Mouse (Mus musculus) heart, adult 18-20 months (tissue): ENCODE results near the gene Tmem170. TPM values are rescaled to one million over a fixed set of nuclear protein-coding genes. Genes with fewer than 3 reads are reported as not detected.
"Not testable (repeated sequence)": the region's sequence is repeated elsewhere in the genome, so short reads cannot be mapped to it uniquely, and the experiment has no call there.

Experiments
- DNase-seq, 2 experiments: peaks; one replicate each; pipeline ENCODE4 v3.0.0; 2021 to 2022; ENCODE audit warnings: mixed read lengths in 1 of 2
- total RNA-seq, 2 experiments: library from RNA; stranded (reverse); gene quantifications; 2 replicates each; pipeline ENCODE4 v1.2.3; 2021

Gene Tmem170
- total RNA-seq, 2 experiments from 2014 or later, result 2.4 to 2.6 TPM

DNA sequence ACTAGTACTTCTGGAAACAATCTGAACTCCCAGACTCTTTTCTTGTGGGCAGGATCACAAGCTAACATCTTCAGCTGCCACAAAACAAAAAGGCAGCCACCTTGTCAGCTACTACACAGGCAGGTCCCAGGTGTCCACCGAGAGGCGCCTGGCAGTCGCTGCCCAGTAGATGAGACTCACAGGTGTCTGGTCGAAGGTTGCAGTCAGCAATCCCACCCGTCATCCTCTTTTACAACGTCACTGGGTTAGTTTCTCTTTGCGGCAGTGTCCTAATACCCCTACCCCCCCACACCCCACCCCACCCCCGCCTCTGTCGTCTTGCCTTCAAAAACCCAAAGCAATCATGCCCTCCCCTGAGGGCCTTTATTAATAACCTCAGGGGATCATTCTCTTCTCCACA is 792 bp downstream of the Tmem170 start:
- DNase-seq, result peak; percentile 14 to 33

DNA sequence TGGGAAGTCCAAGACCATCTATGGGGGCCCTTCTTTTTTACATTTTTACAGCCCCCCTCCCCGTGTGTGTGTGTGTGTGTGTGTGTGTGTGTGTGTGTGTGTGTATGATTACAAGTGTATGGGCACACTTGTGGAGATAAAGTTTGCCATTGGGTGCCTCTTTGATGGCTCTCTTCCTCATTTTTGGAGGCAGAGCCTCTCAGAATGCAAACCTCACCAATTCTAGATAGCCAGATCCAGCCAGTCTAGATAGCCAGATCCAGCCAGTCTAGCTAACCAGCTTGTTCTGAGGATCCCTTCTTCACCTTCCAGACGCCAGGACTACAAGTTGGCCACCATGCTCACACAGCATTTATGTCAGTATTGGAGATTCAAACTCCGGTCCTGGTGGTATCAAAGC is 5.3 kb downstream of the Tmem170 start:
- no peak for DNase-seq

DNA sequence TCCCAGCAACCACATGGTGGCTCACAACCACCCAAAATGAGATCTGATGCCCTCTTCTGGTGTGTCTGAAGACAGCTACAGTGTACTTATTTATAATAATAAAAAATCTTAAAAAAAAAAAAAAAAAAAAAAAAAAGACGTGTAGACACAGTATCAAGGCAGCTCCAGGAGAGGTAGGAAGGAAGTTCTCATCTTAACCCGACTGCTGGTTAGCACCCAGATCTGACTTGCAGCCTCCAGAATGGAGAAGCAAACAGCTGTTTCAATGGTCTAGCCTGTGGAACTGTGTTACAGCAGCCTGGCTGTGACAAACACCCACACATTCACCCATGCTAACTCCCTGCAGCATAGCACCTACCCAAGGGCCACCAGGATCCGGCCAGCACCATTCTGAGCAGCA is 6.2 kb downstream of the Tmem170 start:
- no peak for DNase-seq

DNA sequence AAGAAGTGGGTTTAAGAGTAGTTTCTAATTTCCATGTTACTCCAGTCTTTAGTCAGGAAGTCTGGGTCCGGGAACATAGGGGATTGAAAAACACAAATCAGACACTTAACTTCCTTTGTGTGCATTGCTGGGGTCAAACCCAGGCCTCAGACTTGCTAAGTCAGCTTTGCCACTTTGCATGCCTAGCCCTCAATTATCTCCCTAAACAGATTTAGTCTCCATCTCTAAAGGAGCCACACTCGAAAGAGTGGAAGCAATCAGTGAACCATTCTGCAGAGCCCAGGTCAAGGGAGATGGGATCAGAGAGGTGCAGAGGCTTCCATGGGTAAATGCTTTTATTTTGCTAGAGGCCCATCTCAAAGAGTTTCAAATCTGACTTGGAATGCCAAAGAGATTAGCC is 7.9 kb downstream of the Tmem170 start:
- no peak for DNase-seq

DNA sequence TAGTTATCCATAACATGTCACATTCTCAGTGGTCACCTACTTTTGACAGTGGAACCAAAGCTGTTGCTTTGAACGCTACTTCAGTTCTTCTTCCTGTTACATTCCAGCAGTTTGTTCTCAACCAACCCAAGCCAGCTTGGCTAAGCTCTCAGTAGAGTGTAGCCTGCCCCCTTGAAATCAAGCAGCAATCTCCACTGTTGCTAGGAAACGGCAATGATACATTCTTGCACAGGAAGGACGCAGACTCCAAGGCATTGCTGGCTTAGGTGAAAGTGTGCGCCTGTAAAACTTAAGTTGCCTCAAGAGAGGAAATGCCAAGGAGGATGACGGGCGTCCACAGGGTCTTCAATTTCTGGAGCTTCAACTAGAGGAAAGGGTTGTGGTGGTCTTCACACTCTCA is 10.7 kb downstream of the Tmem170 start:
- no peak for DNase-seq

DNA sequence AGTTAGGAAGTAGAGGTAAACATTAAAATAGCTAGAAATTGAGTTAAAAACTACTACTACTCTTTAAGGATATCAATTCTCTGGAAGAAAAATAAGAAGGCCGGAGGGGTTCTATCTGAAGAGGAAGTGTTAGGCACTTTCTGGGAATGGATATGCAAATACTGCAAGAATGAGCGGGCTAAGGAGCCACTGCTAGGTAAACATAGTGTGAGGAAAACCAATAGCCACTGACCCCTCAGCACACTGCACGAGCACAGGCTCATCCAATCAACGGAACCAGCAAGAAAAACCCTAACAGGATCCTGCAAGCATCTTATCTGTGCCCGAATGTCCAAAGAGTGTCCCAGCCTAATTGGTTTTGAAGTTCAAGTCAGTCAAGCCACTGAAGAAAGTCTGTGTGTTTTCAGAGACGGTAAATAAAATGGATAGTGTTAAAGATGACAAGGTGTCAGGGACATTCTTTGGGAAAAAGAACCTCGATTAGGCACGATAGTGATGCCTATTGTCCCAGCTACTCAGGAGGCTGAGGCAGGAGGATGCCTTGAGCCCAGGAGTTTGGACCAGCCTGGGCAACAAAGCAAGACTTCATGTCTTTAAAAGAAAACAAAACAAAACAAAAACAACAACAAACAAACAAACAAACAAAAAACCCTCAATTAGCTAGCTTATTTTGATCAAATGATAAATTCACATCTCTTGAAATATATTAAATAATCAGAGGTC is 11.3 kb downstream of the Tmem170 start:
- no peak for DNase-seq

DNA sequence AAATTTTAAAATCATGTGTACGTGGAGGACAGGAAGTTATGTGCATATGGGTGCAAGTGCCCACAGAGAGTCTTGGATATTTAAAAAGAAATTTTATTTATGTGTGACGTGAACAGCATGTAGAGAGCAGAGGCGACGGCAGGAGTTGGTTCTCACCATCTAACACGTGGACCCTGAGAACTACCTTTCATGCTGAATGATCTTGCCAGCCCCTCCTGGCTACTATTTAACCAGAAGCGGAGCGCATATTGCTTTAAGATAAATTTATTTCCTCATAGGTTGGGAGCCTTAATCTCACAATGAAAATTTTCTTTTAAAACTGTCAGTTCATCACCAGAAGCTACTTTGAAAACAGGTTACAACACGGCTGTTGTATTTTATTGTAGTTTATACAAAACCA is 11.9 kb downstream of the Tmem170 start:
- DNase-seq, result no peak

DNA sequence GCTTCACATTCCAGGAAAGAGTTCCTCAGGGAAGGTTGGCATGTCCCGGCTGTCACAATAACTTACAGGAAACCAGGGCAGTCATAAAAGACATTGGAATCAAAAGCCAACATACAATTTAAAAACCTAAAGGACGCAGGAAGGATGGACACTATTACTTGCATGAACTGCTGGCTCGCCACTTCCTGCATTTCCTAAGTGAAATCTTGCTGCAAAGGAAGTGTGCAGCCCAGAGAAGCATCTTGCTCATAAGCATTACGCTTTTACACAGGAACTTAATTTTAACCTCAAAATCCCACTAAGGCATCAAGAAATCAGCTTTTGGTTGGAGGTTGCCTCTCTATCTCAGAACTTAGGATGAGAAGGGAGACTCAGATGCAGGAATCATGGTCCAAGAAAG is 13.3 kb downstream of the Tmem170 start:
- no peak for DNase-seq

DNA sequence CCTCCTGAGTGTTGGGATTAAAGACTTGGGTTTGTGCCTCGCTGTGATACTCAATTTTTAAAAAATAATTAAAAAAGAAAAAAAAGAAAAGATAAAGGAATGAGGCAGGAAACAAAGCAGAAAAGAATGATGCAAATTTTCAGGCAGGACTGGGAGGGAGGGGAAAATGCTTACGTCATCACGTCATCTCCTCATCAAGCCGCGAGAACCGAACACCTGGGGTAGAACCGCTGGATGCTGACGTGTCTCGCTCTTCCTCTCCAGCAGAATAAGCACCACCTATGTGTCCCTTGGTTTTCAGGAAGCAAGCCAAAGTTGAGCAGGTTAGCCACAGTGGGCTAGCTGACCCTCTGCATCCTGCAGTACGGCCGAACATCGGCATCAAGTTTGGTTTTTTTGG is 20.6 kb downstream of the Tmem170 start:
- DNase-seq, result no peak

DNA sequence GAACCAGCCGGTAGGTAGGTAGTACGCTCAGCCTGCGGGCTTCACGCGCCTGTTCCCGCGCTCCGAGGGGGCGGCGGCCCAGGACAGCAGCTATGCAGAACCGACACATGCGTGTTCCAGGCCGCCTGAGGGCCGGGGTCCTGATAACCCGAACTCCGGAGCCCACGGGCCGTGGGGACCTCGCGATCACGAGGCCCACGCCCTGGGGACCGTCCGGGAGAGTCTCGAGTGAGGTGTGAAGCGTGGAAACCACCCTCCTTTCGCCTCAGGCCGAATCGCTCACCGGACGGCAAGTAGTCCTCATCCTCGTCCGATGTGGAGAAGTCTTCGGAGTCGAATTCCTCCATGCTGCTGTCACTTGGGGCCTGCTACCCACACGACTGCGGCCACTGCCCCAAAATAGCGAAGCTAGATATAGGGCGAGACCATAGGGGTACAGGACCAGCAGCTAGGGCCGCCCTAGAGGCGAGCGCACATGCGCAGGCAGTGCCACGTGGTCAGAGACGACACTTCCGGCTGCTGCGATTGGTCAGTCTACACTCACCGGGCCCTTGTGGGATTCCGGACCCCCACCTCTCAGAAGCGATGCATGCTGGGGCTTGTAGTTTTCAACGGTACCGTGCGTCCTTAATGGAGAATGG is 22.6 kb downstream of the Tmem170 start, which contains the start of gene Cfdp1:
TSS of gene Cfdp1 (minus strand) at position 431 of the 641 bp plus-strand sequence.
- peak; percentile 99 for DNase-seq

DNA sequence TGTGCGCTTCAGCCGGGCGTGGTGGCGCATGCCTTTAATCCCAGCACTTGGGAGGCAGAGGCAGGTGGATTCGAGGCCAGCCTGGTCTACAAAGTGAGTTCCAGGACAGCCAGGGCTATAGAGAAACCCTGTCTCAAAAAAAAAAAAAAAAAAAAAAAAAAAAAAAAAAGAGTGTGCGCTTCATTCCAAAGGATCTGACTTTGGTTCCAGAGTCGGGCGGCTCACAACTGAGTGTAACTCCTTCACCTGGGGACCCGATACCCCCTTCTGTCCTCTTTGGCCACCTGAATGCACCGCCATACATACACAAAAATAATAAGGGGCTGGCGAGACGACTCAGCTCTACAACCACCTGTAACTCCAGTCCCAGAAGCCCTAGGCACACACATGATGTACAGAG is 23.3 kb downstream of the Tmem170 start:
- not testable (repeated sequence) for DNase-seq

DNA sequence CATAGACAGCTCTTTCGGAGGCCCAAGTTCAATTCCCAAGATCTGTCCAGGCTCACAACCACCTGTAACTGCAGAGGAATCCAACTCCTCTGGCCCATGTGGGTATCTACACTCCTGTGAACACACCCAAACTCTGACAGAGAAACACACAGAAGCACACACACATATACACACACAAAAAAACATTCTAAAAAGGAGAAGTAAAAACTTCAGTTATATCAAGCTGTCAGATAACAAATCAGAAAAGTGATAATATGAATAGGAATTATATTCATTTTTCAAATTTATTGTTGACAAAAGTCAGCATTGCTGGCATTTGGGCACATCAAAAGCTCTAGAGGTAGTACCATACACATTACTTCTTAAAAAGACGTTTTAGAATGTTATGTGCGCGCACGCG is 29.8 kb downstream of the Tmem170 start:
- no peak for DNase-seq

DNA sequence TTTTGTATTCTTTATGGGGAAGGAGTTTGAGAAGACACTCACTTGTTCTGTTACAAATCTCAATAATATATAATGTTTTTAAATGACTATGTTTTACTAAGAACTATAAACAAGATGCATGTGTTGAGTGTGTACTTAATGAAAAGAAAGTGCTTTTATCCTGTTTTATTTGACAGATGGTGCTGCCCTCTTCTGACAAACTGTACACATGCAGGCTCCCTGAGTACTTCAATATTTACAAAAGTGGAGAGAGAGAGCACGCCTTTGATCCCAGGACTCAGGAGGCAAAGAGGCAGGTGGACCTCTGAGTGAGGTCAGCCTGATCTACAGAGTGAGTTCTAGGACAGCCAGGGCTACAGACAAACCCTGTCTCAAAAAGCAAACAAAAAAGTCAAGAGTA is 41.0 kb downstream of the Tmem170 start:
- DNase-seq, result no peak

DNA sequence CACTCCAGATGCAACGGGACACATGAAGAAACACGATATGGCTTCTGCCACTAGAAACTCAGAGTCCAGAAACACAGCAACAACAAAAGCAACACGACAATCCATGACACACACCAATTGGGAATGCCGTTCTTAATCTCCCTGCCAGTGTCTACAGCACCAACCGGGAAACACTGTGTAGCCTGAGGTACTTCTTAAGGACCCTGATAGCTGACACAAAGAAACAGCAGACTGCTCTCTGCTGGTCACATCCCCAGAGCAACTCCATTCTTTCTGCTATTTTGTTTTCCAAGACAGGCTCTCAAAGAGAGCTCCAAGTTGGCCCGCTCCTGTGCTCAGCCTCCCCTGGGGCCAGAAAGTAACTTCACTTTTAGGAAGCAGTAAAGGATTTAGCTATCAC is 42.5 kb downstream of the Tmem170 start:
- peak in 1 of 2 experiments; percentile 43 for DNase-seq

DNA sequence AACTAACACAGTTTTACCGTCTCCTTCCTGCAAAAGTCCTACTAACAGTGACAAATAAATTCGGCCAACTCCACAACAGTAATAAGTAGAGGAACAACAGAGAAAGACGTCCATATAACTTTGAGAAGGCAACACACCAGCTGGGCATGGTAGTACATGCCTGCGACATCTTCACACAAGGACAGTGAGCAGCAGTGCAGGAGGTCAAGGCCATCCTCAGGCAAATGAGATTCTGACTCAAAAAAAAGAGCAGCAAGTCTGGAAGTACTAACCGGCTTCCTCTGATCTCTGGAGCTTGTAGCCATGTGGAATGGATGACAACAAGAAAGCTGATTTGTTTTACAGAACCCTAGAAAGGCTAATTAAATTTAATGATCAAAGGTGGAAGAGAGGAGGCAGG is 43.6 kb downstream of the Tmem170 start:
- DNase-seq, result no peak

DNA sequence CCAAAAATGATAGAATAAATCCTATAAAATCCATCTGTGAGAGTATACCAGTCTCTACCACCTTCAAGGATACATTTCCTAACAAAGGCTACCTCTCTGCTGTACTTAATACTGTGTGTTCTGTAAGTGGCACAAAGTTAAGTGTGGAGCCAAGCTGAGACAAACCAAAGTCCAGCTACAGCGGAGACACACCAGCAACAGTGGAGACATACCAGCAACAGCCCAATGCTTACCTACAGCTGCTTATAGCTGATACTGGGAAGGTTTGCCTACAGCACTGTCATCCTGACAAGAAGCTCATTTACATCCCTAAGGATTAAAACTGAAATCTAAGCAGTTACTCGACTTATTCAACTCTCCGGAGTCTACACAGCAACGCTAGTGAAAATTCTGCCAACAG is 44.6 kb downstream of the Tmem170 start:
- no peak for DNase-seq

DNA sequence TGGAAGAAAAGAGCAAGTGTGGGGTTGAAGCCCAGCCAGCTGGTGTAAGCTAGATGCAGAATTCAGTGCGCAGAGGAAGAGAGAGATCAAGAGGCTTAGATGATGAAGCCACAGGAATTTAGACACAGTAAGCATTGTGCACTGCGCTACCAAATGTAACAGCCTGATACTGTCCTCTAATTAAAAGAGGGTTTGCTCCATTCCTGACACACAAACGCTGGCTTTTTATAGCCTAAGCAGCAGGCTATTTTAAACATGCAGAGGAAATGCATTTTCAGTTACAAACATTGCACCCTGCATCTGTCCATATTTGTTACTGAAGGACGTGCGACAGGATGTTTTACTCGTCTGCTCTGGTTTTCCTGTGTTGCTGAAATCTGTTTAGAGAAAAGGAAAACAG is 48.0 kb downstream of the Tmem170 start:
- DNase-seq, result peak in 1 of 2 experiments; percentile 18

DNA sequence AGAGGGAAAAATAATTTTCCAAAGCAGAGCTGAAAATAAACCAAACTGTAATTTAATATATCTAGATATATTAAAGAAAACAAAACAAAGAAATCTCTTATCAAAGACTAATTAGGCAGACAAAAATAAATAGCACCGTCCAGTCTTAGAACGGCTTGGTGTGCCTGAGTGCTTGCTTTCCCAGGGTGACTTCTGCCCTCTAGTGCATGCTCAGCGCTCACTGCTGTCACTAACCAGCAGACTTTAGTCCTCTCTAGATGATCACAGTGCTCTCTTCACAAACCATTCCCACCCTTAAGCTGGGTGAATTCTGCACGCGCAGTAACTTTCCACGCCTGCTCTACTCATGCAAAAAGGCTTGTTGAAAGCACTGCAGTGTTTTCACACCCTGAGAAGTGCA is 51.3 kb downstream of the Tmem170 start:
- peak; percentile 47 to 51 for DNase-seq

DNA sequence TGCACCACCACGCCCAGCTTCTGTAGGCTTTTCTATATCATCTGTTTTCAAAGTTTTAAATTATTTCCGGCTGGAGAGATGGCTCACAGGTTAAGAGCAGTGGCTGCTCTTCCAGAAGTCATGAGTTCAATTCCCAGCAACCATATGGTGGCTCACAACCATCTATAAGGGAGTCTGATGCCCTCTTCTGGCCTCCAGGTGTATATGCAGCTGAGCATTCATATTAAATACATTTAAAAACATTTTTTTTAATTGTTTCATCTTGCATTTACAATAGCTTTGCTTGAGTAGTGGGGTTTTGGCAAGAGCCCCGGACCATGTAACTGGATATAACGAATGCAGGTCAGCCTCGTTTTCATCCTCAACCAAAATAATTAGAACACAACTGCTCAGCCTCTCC is 52.2 kb downstream of the Tmem170 start:
- no peak for DNase-seq

DNA sequence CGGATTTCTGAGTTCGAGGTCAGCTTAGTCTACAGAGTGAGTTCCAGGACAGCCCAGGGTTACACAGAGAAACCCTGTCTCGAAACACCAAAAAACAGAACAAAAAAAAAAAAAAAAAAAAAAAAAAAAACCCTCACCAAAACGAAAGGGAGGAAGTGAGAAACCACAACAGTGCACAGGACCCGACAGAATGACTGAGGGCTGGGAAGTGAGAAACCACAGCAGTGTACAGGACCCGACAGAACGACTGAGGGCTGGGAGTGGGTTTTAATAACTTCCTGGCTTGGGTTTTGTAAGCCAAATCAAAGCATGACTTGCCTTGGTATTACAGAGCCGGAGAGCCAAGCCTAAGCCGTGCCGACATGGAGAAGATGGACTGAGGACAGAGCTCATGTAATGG is 55.4 kb downstream of the Tmem170 start:
- peak in 1 of 2 experiments; percentile 51 for DNase-seq

DNA sequence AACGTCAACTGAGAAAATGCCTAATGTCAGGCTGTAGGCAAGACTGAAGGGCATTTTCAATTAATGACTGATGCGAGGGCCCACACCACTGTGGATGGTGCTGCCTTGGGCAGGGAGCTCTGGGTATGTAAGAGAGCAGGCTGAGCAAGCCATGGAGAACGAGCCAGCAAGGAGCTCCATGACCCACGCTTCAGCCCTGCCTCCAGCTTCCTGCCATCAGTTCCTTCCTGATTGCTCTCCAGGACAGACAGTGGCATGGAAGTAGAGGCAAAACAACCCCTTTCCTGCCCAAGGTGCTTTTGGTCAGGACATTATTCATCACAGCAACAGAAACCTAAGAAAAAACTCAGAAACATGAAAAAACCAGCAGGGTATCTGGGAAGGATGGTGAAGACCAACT is 55.9 kb downstream of the Tmem170 start:
- DNase-seq, result no peak

DNA sequence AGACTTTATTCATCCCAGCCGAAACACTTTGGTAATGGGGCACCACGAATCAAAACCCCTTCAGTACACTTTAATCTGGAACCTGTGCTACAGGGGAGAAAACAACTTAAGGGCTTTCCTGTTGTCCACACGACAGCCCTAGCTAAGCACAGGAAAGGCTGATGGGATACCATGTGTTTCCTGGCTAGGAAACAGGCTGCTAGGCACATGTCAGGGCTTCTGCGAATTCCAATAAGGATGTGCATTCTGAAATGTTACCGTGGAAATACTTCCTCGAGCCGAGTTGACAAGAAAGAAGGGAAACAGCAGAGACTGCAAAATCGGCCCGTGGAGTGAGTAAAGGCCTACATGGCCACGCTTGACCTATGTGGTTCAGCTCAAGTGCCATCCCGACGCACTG is 56.5 kb downstream of the Tmem170 start:
- peak in 1 of 2 experiments; percentile 57 for DNase-seq

DNA sequence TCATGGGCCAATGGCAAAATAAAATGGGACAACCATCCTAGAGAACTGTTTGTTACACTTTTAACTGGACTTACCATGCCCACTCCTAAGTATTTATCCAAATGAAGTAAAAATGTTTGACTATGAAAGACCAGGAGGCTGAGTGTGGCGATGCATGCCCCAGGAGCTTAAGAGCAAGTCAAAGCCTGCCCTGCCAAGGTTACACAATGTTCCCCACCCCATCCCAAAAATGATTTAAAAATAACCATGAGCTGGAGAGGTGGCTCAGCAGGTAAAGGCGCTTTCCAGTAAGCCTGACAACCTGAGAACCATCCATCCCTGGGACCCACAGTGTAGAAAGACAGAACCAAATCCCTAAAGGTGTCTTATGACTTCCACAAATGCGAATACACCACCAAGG is 58.0 kb downstream of the Tmem170 start:
- DNase-seq, result no peak

DNA sequence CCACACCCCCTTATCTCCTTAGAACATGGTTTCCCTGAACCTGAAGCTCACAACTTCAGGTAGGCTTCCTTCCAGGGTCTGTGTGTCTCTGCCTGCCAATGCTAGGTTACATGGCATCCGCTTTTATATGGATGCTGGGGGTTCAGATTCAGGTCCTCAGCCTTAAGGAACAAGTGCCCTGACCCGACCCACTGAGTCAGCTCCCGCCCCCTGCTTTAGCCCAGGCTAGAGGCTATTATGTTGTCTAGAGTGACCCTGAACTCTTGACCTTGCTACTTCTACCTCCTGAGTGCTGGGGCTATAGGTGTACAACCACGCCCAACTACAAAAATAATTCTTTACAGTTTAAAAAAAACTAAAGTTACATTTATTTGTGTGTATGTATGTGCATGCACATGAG is 61.5 kb downstream of the Tmem170 start:
- no peak for DNase-seq
